In the genomic region with DNA sequence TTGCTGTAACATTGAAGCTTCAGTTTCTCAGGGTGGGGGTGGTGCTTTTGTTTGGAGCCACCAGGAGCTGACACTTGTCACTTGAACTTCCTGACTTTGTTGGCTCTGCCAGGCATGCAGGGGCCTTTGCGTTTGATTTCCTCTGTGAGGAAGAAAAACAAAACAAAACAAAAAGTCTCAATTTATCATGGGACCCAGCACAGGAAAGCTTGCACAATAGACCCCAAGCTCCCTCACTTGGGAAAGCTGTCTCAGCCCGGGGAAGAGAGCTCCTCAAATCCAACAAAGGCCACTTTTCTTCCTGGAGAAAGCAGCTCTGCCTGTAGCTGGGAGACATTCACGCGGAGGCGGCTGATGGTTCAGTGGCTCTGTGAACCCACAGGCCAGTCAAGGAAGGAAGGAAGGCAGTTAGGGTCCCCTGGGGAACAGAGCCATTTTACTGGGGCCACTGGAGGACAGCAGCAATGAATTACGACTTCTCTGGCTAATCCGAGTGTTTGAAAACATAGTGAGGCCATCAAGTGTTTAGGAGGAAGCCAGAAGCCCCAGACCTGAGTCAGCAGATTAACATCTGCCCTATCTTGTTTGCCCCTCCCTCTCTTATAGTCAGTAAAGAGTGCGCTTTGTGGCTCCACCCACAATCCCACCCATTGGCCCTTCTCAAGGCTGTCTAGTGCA, we compare ENCODE assay signal across 8 mouse cellular contexts. TPM values are rescaled to one million over a fixed set of nuclear protein-coding genes. Genes with fewer than 3 reads are reported as not detected.
DNase-seq lines count a peak whose midpoint lies in the region.

No protein-coding gene starts in this region.

- intact Hi-C loops in heart, postnatal 14 days (cut with DNase I): loop anchor here (2.0 kb wide), 1 partner anchor 49 kb away; no protein-coding TSS in a partner anchor

- DNase-seq in T-cell, adult 2 months (ENCODE audit: low spot score): peak; percentile 31
- DNase-seq in c-Kit-positive CD71-negative TER-119-negative erythroid progenitor cells, embryonic 14.5 days (ENCODE audit: low read depth): peak; percentile 58
- peak; percentile 59 to 62 for DNase-seq in heart, postnatal 14 days
- peak; percentile 73 to 87 for DNase-seq in kidney, postnatal 36 days
- DNase-seq in mesoderm, embryonic 11.5 days (ENCODE audit: low read depth, low spot score): peak; percentile 80
- DNase-seq in yolk sac, embryonic 10.5 days (ENCODE audit: low spot score): peak; percentile 58
- DNase-seq in testis, postnatal 14 days (ENCODE audit: low spot score): no peak
- no peak for DNase-seq in right cerebral cortex, postnatal 10 days (ENCODE audit: low spot score in 2 of 2)

RNA-seq across cellular contexts. Expression of a gene that starts 15.3 kb away (rescaled TPM):
- under 1 TPM; 0.32 to 0.36 TPM for total RNA-seq in heart, postnatal 14 days (2021)

Comparison
In these comparisons a context has a peak if more than half of its experiments do, and no peak if none do; other contexts are left out.
1. DNase-seq: peak in T-cell, adult 2 months (single experiment), c-Kit-positive CD71-negative TER-119-negative erythroid progenitor cells, embryonic 14.5 days (single experiment), heart, postnatal 14 days (2 of 2), kidney, postnatal 36 days (2 of 2), mesoderm, embryonic 11.5 days (single experiment) and yolk sac, embryonic 10.5 days (single experiment); none in testis, postnatal 14 days (single experiment) and right cerebral cortex, postnatal 10 days (0 of 2).